Mouse (Mus musculus): ENCODE results near the gene 4930579G24Rik. TPM values are rescaled to one million over a fixed set of nuclear protein-coding genes. Genes with fewer than 3 reads are reported as not detected.

Gene 4930579G24Rik
- total RNA-seq, 1 experiment from 2014 or later, result 1.4 TPM

DNA sequence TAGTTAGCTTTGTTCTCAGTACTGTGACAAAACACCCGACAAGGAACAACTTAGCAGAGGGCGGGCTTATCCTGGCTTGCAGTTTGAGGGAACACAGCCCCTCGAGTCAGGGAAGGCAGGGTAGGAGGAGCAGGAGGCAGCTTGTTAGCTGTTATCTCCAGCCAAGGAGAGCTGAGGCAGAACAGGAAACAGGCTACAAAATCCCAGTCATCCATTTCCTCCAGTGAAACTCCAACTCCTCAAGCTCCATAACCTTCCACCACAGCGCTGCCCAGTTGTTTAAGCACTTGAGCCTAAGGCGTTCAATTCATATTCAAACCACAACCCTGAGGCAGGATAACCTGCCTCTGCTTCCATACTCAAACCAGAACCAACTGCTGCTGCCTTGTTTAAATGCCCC lies 45.8 kb downstream of the 4930579G24Rik start:
- no peak for ATAC-seq (ENCODE audit: extremely low read depth, insufficient number of reproducible peaks, low FRiP score, poor library complexity, severe bottlenecking)

DNA sequence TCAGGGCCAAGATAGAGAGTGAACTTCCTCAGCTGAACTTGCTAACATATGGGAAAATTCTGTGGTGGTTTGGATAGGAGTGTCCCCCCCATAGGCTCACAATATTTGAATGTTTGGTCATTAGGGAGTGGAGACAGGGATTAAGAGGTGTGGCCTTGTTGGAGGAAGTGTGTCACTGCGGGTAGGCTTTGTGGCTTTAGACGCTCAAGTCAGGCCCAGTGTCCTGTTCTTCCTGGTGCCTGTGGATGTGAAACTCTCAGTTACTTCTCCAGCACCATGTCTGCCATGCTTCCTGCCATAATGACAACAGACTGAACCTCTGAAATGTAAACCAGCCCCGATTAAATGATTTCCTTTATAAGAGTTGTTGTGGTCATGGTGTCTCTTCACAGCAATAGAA lies 47.5 kb downstream of the 4930579G24Rik start:
- no peak for ATAC-seq (ENCODE audit: extremely low read depth, insufficient number of reproducible peaks, low FRiP score, poor library complexity, severe bottlenecking)

Other genes starting within 250 kb of the 4930579G24Rik start
- 19.4 and 19.8 TPM in 2 replicates for gene Fnip2, start 61.3 kb upstream of the 4930579G24Rik start, total RNA-seq (2017)
- gene Ppid, start 37.7 kb upstream of the 4930579G24Rik start, total RNA-seq (2017), result 76.5 and 110 TPM in 2 replicates
- gene Etfdh, start 421 bp downstream of the 4930579G24Rik start, total RNA-seq (2017), result 42.9 and 46.4 TPM in 2 replicates
- gene Rxfp1, start 108.8 kb downstream of the 4930579G24Rik start, total RNA-seq (2017), result not detected in 2 replicates
- 0.35 TPM in 1 of 2 replicates, not detected in the other for gene Tmem144, start 223.7 kb downstream of the 4930579G24Rik start, total RNA-seq (2017)

Measured in neutrophil, adult 5-6 weeks (primary cell).